Mouse (Mus musculus): Measurements from ENCODE around the gene Jmjd8. TPM values are rescaled to one million over a fixed set of nuclear protein-coding genes. Genes with fewer than 3 reads are reported as not detected.

Jmjd8 gene
- polyA plus RNA-seq, 1 experiment from 2014 or later: 42.1 TPM

- Histone ChIP-seq H3K4me1 (replicated peaks; ENCODE audit: control insufficient read depth, insufficient read depth, low read length) (peaks cover 68% of the 10 kb centered on the region), H3K27ac (no peak overlapping the region), H3K4me2 (replicated peaks) (peak overlapping the region; percentile 96), H3K27me3 (ENCODE audit: control insufficient read depth, insufficient read depth, low read length) (no peaks in the 10 kb centered on the region), H3K9me3 (ENCODE audit: control insufficient read depth, low read length) (no peaks in the 10 kb centered on the region), H3K36me3 (replicated peaks; ENCODE audit: control insufficient read depth, insufficient read depth) (peaks cover 42% of the 10 kb centered on the region), H3K4me3 (replicated peaks; ENCODE audit: low read length) (no peak overlapping the region), H3K9ac (no peak overlapping the region)
- 95% methylated on average over 7 of the region's 7 CpGs for WGBS
- ATAC-seq (ENCODE audit: low FRiP score) (no peak), DNase-seq (ENCODE audit: low spot score) (no peak)
These were observed 6.6 kb downstream of the Jmjd8 start for GRCm38 (mm10) chr17:25835301-25835700.

GRCm38 (mm10) chr17:25835816-25836215 is 7.1 kb downstream of the Jmjd8 start:
- H3K4me2 ChIP-seq (replicated peaks): peak overlapping the region; percentile 96
- no peak for ATAC-seq (ENCODE audit: low FRiP score)
- peak overlapping the region; percentile 81; the same call in 1 of the 2 replicates for H3K9ac ChIP-seq
- H3K36me3 ChIP-seq (replicated peaks; ENCODE audit: control insufficient read depth, insufficient read depth): peaks cover 42% of the 10 kb centered on the region
- no peaks in the 10 kb centered on the region for H3K27me3 ChIP-seq (ENCODE audit: control insufficient read depth, insufficient read depth, low read length)
- H3K4me1 ChIP-seq (replicated peaks; ENCODE audit: control insufficient read depth, insufficient read depth, low read length): peaks cover 63% of the 10 kb centered on the region
- no peaks in the 10 kb centered on the region for H3K9me3 ChIP-seq (ENCODE audit: control insufficient read depth, low read length)
- no peak for DNase-seq (ENCODE audit: low spot score)
- H3K27ac ChIP-seq: 0 out of 2 replicates have a peak overlapping the region, but pooled peaks have one; percentile 89
- 89% methylated on average over 16 of the region's 16 CpGs for WGBS
- no peak overlapping the region for H3K4me3 ChIP-seq (replicated peaks; ENCODE audit: low read length)

- Histone ChIP-seq H3K27me3 (ENCODE audit: control insufficient read depth, insufficient read depth, low read length) (no peaks in the 10 kb centered on the region), H3K4me1 (replicated peaks; ENCODE audit: control insufficient read depth, insufficient read depth, low read length) (peaks cover 56% of the 10 kb centered on the region), H3K36me3 (replicated peaks; ENCODE audit: control insufficient read depth, insufficient read depth) (peaks cover 42% of the 10 kb centered on the region), H3K9ac (peak overlapping the region; percentile 81), H3K4me3 (replicated peaks; ENCODE audit: low read length) (peak overlapping the region; percentile 50), H3K27ac (peak overlapping the region; percentile 89), H3K9me3 (ENCODE audit: control insufficient read depth, low read length) (no peaks in the 10 kb centered on the region), H3K4me2 (replicated peaks) (peak overlapping the region; percentile 96)
- DNase-seq (ENCODE audit: low spot score) (no peak), ATAC-seq (ENCODE audit: low FRiP score) (no peak; the same call in 1 of the 2 replicates)
- 19% methylated on average over 23 of the region's 23 CpGs for WGBS
These were observed 7.9 kb downstream of the Jmjd8 start for GRCm38 (mm10) chr17:25836397-25837075.

GRCm38 (mm10) chr17:25837076-25837410 is 8.4 kb downstream of the Jmjd8 start, which contains the start of gene Rhbdl1:
Rhbdl1 (minus strand) TSS chr17:25837295.
- Histone ChIP-seq H3K4me1 (replicated peaks; ENCODE audit: control insufficient read depth, insufficient read depth, low read length) (peaks cover 51% of the 10 kb centered on the region), H3K27me3 (ENCODE audit: control insufficient read depth, insufficient read depth, low read length) (no peaks in the 10 kb centered on the region), H3K9me3 (ENCODE audit: control insufficient read depth, low read length) (no peaks in the 10 kb centered on the region), H3K4me3 (replicated peaks; ENCODE audit: low read length) (peak within 1 kb of the TSS; percentile 50), H3K36me3 (replicated peaks; ENCODE audit: control insufficient read depth, insufficient read depth) (peaks cover 45% of the 10 kb centered on the region), H3K4me2 (replicated peaks) (peak within 1 kb of the TSS; percentile 96), H3K27ac (peak within 1 kb of the TSS; percentile 89), H3K9ac (peak within 1 kb of the TSS; percentile 81)
- peak; percentile 86 for DNase-seq (ENCODE audit: low spot score)
- ATAC-seq (ENCODE audit: low FRiP score): peak; percentile 38
- WGBS: 1% methylated on average over 28 of the region's 29 CpGs

GRCm38 (mm10) chr17:25837533-25837932 is 8.9 kb downstream of the Jmjd8 start:
- H3K27me3 ChIP-seq (ENCODE audit: control insufficient read depth, insufficient read depth, low read length): no peaks in the 10 kb centered on the region
- peak overlapping the region; percentile 81 for H3K9ac ChIP-seq
- ATAC-seq (ENCODE audit: low FRiP score) (no peak), DNase-seq (ENCODE audit: low spot score) (no peak)
- H3K27ac ChIP-seq: peak overlapping the region; percentile 89
- peak overlapping the region; percentile 96 for H3K4me2 ChIP-seq (replicated peaks)
- peak overlapping the region; percentile 50 for H3K4me3 ChIP-seq (replicated peaks; ENCODE audit: low read length)
- peaks cover 50% of the 10 kb centered on the region for H3K36me3 ChIP-seq (replicated peaks; ENCODE audit: control insufficient read depth, insufficient read depth)
- no peaks in the 10 kb centered on the region for H3K9me3 ChIP-seq (ENCODE audit: control insufficient read depth, low read length)
- 14% methylated on average over 3 of the region's 3 CpGs for WGBS
- peaks cover 49% of the 10 kb centered on the region for H3K4me1 ChIP-seq (replicated peaks; ENCODE audit: control insufficient read depth, insufficient read depth, low read length)

GRCm38 (mm10) chr17:25838904-25839303 is 10.2 kb downstream of the Jmjd8 start:
- WGBS: 87% methylated on average over 4 of the region's 4 CpGs
- Histone ChIP-seq H3K4me1 (replicated peaks; ENCODE audit: control insufficient read depth, insufficient read depth, low read length) (peaks cover 52% of the 10 kb centered on the region), H3K27me3 (ENCODE audit: control insufficient read depth, insufficient read depth, low read length) (no peaks in the 10 kb centered on the region), H3K9ac (no peak overlapping the region), H3K36me3 (replicated peaks; ENCODE audit: control insufficient read depth, insufficient read depth) (peaks cover 50% of the 10 kb centered on the region), H3K4me3 (replicated peaks; ENCODE audit: low read length) (no peak overlapping the region), H3K4me2 (replicated peaks) (no peak overlapping the region), H3K9me3 (ENCODE audit: control insufficient read depth, low read length) (no peaks in the 10 kb centered on the region), H3K27ac (no peak overlapping the region)
- ATAC-seq (ENCODE audit: low FRiP score): no peak
- no peak for DNase-seq (ENCODE audit: low spot score)

- no peaks in the 10 kb centered on the region for H3K27me3 ChIP-seq (ENCODE audit: control insufficient read depth, insufficient read depth, low read length)
- H3K4me1 ChIP-seq (replicated peaks; ENCODE audit: control insufficient read depth, insufficient read depth, low read length): peaks cover 45% of the 10 kb centered on the region
- no peak overlapping the region for H3K27ac ChIP-seq
- DNase-seq (ENCODE audit: low spot score) (no peak), ATAC-seq (ENCODE audit: low FRiP score) (no peak)
- H3K9ac ChIP-seq: no peak overlapping the region
- peaks cover 50% of the 10 kb centered on the region for H3K36me3 ChIP-seq (replicated peaks; ENCODE audit: control insufficient read depth, insufficient read depth)
- no peak overlapping the region for H3K4me2 ChIP-seq (replicated peaks)
- no peak overlapping the region for H3K4me3 ChIP-seq (replicated peaks; ENCODE audit: low read length)
- WGBS: 87% methylated on average over 14 of the region's 14 CpGs
- H3K9me3 ChIP-seq (ENCODE audit: control insufficient read depth, low read length): no peaks in the 10 kb centered on the region
These were observed 11.0 kb downstream of the Jmjd8 start for GRCm38 (mm10) chr17:25839455-25840235.

GRCm38 (mm10) chr17:25840519-25840918 is 11.9 kb downstream of the Jmjd8 start:
- no peak overlapping the region for H3K4me2 ChIP-seq (replicated peaks)
- DNase-seq (ENCODE audit: low spot score) (no peak), ATAC-seq (ENCODE audit: low FRiP score) (no peak)
- no peaks in the 10 kb centered on the region for H3K9me3 ChIP-seq (ENCODE audit: control insufficient read depth, low read length)
- WGBS: 94% methylated on average over 6 of the region's 6 CpGs
- no peak overlapping the region for H3K9ac ChIP-seq
- H3K36me3 ChIP-seq (replicated peaks; ENCODE audit: control insufficient read depth, insufficient read depth): peaks cover 51% of the 10 kb centered on the region
- H3K27ac ChIP-seq: no peak overlapping the region
- H3K4me3 ChIP-seq (replicated peaks; ENCODE audit: low read length): no peak overlapping the region
- no peaks in the 10 kb centered on the region for H3K27me3 ChIP-seq (ENCODE audit: control insufficient read depth, insufficient read depth, low read length)
- H3K4me1 ChIP-seq (replicated peaks; ENCODE audit: control insufficient read depth, insufficient read depth, low read length): peaks cover 36% of the 10 kb centered on the region

GRCm38 (mm10) chr17:25841117-25841880 is 12.6 kb downstream of the Jmjd8 start, which contains the start of gene Gm20683:
Gm20683 (minus strand) TSS chr17:25841763.
- no peak within 1 kb of the TSS for H3K4me3 ChIP-seq (replicated peaks; ENCODE audit: low read length)
- H3K27me3 ChIP-seq (ENCODE audit: control insufficient read depth, insufficient read depth, low read length): no peaks in the 10 kb centered on the region
- H3K27ac ChIP-seq: no peak within 1 kb of the TSS
- peaks cover 53% of the 10 kb centered on the region for H3K36me3 ChIP-seq (replicated peaks; ENCODE audit: control insufficient read depth, insufficient read depth)
- no peaks in the 10 kb centered on the region for H3K9me3 ChIP-seq (ENCODE audit: control insufficient read depth, low read length)
- no peak within 1 kb of the TSS for H3K9ac ChIP-seq
- peaks cover 28% of the 10 kb centered on the region for H3K4me1 ChIP-seq (replicated peaks; ENCODE audit: control insufficient read depth, insufficient read depth, low read length)
- no peak for ATAC-seq (ENCODE audit: low FRiP score)
- no peak within 1 kb of the TSS for H3K4me2 ChIP-seq (replicated peaks)
- DNase-seq (ENCODE audit: low spot score): no peak
- WGBS: 97% methylated on average over 22 of the region's 22 CpGs
